Mouse (Mus musculus) heart, postnatal 0 days (tissue): ENCODE measurements at regions not wholly inside any gene's neighbourhood (a gene's known extent, or its start where the extent isn't known, plus 50 kb on each side); places are given as distances from the start of the nearest gene placed in this dataset.

Experiments
- CTCF ChIP-seq: IDR thresholded peaks from 2 replicates; pipeline ENCODE4 v1.5.1; 2016; ENCODE audit warnings: antibody characterized with exemption, control low read depth, low read depth
- EP300 ChIP-seq: IDR thresholded peaks from 2 replicates; pipeline ENCODE4 v1.6.1; 2016; ENCODE audit warnings: antibody characterized with exemption, low read depth

DNA sequence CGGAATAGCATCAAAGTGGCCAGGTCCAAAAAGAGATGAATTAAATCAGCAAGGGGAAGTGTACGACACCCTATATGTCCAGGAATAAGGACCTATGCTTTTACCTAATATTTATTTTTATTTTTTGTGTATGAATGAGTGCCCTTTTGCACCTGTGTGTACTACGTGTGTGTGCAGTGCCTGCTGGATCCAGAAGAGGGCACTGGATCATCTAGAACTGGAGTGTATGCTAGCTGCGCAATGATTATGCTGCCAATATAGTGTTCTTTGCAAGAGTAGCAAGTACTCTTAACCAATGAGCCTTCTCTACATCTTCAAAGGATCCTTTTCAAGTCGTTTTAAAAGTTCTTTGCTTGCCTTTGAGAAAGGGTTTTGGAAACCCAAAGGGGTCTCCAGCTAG lies 2034.4 kb upstream of the Tenm3 start:
- TF ChIP-seq CTCF: no peak
- TF ChIP-seq EP300: no peak
